Mouse (Mus musculus): ENCODE data around the gene Ccr8.

GRCm38 (mm10) chr9:120135454-120135853, 43.5 kb downstream of the Ccr8 start:
- TF ChIP-seq POLR2A (IDR thresholded peaks at IDR 0.05; ENCODE audit: borderline replicate concordance, low read depth, low read length) (no peak), CTCF (IDR thresholded peaks at IDR 0.05; ENCODE audit: low read depth, low read length) (no peak)
